Mouse (Mus musculus): ENCODE measurements at regions not wholly inside any gene's neighbourhood (a gene's known extent, or its start where the extent isn't known, plus 50 kb on each side); places are given as distances from the start of the nearest gene placed in this dataset.

DNA sequence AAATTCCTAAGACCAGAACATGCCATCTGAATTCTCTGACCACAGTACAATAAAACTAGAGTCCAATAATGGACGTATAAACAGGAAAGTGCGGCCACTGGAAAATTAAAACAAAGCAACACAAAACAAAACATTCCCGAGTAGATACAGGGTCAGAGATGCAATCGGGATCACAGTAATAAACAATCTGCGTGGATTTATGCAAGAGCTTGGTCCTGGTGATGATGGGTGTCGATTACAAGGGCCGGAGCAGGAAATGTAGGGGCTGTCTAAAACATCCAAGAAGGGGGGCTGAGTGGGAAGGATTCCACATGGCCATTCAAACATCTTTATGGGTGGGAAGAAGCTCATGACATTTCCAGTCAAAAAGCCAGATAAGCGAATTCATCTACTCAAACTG, 78.6 kb downstream of the Ackr3 start:
- TF ChIP-seq MAFK (IDR thresholded peaks at IDR 0.05; ENCODE audit: insufficient read depth, low read depth, low read length) (no peak), ZNF384 (IDR thresholded peaks at IDR 0.05; ENCODE audit: low read depth, low read length) (no peak), ZC3H11A (IDR thresholded peaks at IDR 0.05; ENCODE audit: borderline replicate concordance, low read depth, low read length) (no peak)
